Mouse (Mus musculus) CD4-positive naive resting alpha-beta T cell, adult 76 days (primary cell): ENCODE results near the gene Ift88. TPM values are rescaled to one million over a fixed set of nuclear protein-coding genes. Genes with fewer than 3 reads are reported as not detected.

ENCODE experiments used
- total RNA-seq: library from RNA; stranded (reverse); gene quantifications from one replicate; pipeline ENCODE4 v1.2.4, GENCODE M21; 2023

The Ift88 gene
- 5.3 TPM for total RNA-seq

GRCm38 (mm10) chr14:57423432-57424211, at the start of gene Ift88:
Gene Ift88 (plus strand): TSS chr14:57424062.

GRCm38 (mm10) chr14:57398065-57398757, 25.7 kb upstream of the Ift88 start, which contains the start of gene Cryl1:
Gene Cryl1 (minus strand): TSS chr14:57398529.

GRCm38 (mm10) chr14:57524671-57525387, 101.0 kb downstream of the Ift88 start, which contains the start of gene Il17d:
Gene Il17d (plus strand): TSS chr14:57524777.

Other genes starting within 250 kb of the Ift88 start
- gene Cryl1, start 25.5 kb upstream of the Ift88 start, total RNA-seq, result 11.2 TPM
- gene Il17d, start 100.7 kb downstream of the Ift88 start, total RNA-seq, result not detected
- gene Eef1akmt1, start 147.6 kb downstream of the Ift88 start, total RNA-seq, result 8.8 TPM
- gene Xpo4, start 241.4 kb downstream of the Ift88 start, total RNA-seq, result 43.1 TPM